Mouse (Mus musculus) bone marrow macrophage, adult 2 months (primary cell): ENCODE measurements around the gene Plxdc1.

ENCODE experiments used
- CTCF ChIP-seq: IDR thresholded peaks from 2 replicates; pipeline ENCODE4 v1.5.1; 2012; ENCODE audit warnings: low read depth, mild to moderate bottlenecking, low read length, moderate library complexity
- POLR2A ChIP-seq: IDR thresholded peaks from 2 replicates; pipeline ENCODE4 v1.6.1; 2012; ENCODE audit warnings: mild to moderate bottlenecking, low read depth, low read length, borderline replicate concordance

DNA sequence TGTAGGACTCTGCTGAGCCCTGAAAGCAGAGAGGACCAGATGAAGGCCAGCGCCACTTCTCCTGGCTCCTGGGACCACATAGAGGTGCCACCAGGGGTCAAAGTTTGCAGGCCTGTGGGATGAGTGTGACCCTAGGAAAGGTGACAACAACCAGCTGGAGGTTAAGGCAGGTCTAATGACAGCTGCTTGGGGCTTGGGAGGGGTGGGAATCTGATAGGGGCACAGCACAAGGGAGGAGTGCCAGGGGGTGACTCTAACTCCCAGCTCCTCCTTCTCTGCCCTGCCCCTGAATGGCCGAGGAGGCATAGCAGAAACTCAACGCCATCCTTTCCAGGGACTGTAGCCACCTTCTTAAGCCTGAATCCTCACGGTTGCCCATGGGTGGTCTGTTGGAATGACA, 30.6 kb upstream of the Plxdc1 start:
- no peak for TF ChIP-seq CTCF
- TF ChIP-seq POLR2A = no peak
